Mouse (Mus musculus): Measurements from ENCODE around the gene Wdr89.

GRCm38 (mm10) chr12:75698692-75699091, 29.4 kb upstream of the Wdr89 start:
- TF ChIP-seq TCF12 (IDR thresholded peaks at IDR 0.05; ENCODE audit: insufficient read depth, poor library complexity, severe bottlenecking): no peak
- TF ChIP-seq MAX (IDR thresholded peaks at IDR 0.05; ENCODE audit: low read depth): no peak

Data from myocyte (in vitro differentiated cells).